Mouse (Mus musculus) thymus, postnatal 4 days (tissue): ENCODE measurements at regions not wholly inside any gene's neighbourhood (a gene's known extent, or its start where the extent isn't known, plus 50 kb on each side); places are given as distances from the start of the nearest gene placed in this dataset.

ENCODE experiments used
- DNase-seq: peaks from one replicate; pipeline ENCODE4 v3.0.0; 2021

DNA sequence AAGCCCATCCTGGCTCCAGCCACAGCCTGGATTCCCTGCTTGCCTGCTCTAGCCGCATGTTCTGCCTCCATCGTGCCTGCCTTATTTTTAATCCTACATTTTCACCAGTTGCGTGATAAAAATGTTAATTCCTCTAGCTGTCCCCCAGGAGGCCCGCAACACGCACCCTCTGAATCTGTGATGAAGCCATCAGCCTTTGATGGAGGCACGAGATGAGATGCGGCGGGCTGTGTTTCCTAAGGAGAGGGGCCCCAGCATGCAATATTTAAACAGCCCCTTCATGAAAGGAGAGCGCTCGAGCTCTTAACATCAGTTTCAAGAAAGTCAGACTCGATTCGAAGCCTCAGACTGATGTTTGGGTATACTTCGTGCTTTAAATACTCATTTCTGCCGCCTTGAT, 76.3 kb downstream of the Nptx2 start:
- DNase-seq: no peak

DNA sequence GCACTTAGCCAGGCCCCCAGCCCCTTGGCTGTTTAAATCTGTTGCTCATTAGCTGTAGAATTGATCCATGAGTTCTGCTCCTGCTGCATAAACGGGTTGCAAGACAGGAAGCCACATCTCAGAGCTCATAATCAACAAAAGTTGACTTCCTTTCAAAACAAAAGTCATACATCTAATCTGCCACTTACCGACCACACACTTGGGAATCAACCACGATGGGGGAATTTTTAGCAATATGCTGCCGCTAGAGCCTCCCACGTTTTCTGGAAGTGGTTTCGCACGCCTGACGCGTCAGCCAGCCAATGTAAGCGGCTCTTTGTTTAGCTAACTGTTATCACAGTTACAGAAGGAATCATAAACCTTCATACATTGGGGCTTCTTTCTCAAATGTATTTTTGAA, 77.7 kb downstream of the Nptx2 start:
- no peak for DNase-seq

DNA sequence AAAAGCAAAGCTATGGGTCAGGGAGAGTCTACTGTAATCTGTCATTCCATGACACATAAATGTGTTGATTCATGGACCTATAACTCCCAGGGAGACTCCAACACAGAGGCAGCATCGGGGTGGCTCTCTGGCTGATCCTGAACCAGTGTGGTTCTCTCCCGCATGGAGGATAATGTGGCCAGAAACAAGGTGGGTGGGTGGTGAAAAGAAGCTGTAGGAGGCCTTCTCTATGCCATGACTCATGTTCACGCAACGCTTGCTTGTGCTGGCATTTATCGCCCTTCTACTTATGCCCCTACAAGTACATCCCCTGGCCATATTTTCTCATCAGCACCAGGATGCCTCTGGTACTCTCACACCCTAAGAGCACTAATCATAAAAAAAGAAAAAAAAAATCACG, 86.6 kb downstream of the Nptx2 start:
- no peak for DNase-seq

DNA sequence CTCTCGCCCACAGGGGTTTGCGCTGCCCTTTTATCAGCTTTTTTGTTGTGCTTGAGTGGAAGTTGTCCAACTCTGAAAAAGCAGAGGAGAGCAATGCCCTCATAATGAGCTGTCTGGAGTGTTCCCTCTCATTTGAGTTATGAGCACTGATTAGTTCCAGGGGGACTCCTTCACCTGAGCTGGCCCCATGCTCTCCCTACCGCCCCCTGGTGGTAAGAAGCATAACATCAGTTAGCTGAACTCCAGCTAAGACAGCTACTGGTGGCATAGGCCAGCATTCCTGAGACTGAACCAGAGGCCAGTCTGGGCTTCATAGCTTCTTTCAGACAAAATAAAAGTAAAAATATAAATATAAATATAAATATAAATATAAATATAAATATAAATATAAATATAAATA, 92.9 kb downstream of the Nptx2 start:
- peak; percentile 18 for DNase-seq

DNA sequence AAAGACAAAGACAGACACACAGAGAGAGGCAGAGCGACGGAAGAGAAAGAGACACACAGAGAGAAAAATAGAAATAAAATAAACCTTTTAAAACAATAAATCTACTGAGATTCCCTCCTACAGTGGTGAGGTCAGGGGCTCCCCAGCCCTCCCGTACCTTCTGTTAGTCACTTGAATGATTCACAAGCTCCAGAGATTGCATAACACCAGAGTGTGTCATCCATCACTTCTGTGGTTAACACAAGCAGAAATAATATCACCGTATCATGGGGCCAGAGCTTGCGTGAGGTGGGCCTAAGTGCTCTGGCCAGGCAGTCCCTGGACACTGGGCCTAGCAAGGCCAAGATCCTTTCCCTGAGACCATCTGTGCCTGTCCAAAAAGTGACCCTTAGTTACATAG, 93.9 kb downstream of the Nptx2 start:
- no peak for DNase-seq

DNA sequence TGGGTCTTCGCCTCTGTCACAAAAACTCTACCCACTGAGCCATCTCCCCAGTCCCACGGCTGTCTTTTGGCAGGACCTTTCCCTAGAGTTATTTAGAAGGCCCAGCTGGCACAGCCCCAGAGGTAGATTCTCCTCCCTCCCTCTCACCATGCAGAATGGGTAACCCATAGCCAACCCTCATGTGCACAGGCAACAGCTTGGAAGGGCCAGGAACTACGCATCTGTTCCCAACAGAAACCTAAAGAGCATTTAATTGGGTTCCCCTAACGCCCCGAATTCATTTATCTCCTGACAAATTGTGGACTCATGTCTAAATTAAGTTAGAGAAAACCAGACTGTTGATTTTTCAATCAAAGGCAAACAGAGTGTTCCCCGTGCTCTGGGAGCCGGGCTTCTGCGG, 97.1 kb downstream of the Nptx2 start:
- no peak for DNase-seq

DNA sequence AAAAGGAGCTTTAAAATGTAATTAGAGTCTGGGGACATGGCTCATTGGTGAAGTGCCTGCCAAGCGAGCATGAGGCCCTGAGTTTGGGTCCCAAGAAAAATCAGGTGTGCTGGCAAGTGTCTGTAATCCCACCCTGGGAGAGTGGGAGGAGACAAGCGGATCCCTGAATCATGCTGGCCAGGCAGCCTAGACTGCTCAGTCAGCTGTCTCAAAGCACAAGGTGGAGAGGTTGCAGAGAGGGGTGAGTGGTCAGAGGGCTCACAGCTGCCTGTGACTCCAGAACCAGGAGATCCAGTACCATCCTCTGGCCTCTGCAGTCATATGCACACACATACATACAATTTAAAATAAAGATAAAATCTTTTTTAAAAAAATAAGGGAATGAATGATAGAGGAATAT, 97.7 kb downstream of the Nptx2 start:
- DNase-seq: no peak

DNA sequence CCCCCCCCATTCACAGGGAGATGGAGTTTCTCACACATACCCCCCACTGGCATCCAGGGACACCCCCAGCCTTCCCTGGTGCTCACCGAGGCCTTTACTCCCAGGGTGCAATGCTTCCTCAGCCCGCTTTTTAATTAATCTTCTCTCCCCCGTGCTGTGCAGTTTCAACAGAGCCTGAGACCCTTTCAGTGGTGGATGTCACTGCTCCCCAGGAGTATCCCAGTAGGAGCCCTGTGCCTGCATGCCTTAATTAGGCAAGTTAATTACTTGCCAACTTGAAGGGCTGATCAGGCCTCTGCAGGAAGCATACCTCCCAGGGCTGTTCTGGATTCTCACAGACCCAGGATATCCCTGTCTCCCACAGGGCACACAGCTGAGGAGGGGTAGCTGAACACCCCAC, 99.7 kb downstream of the Nptx2 start:
- no peak for DNase-seq

DNA sequence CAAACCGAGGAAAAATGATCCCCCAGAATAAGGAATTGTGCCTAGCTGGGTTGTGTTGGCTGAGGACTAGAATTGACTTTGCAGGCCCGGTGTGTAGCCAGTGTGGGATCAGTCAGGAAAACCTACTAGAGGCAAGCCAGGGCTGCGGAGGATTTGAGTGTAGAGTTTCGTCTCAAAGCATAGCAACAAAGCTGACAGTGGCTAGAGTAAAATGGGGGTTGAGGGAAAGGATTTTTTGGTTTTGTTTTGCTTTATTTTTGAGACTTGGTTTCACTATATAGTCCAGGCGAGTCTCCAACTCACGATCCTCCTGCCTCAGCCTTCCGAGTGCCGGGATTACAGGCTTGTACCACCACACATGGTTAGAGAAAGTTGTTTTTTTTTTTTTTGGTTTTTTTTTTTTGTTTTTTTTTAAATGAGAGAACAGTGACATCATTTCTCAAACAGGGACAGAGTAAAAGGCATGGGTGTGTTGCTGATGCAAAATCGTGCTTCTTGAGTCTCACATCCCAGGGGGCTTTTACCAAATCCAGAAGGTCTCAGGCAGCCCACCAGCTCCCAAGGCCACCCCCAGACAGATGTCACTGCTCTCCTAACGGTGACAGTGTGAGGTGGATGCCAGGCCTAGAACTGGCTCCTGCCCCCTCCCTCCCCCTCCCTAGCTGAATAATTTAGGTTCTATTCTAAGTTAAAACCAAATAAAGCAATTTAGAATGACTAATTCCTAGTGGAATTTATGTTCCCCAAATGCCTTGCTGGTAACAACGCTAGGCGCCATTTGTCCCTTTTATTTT, 101.8 kb downstream of the Nptx2 start:
- DNase-seq: no peak

DNA sequence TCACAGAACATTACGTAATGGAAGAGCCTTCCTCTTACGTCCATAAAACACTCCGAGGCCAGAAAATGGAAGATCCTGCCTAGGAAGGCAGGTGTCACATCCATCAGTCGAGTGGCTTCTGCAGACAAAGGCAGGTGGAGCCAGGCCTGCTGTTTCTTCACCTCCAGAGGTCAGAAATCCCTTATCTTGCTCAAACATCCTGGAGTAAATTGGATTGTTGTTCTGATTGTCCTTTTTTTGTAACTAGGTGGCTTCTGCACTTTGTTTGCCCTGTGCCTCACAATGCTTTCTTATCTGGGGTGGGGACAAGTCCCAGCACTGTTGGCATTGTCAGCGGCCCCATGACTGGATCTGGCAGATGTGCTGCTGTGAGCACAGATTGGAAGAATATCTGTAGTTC, 106.5 kb downstream of the Nptx2 start:
- no peak for DNase-seq

DNA sequence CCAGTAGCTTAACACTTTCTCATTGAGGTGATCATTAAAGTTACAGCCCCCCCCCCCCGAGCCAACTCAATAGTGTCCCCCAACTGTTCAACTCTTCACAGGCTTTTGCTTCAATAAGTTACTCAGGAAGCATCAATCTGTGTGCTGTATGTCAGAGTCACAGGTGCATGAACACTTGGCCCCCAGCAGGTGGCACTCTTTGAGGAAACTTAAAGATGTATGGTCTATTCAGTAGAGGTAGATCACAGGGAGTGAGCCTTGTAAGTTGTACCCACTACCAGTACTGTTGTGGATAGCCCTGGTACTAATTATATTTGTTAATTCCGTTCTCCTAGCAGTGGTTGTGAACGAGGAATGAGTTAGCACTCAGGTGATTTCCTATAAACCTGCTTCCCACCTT, 99.6 kb downstream of the Tmem130 start:
- DNase-seq: no peak

DNA sequence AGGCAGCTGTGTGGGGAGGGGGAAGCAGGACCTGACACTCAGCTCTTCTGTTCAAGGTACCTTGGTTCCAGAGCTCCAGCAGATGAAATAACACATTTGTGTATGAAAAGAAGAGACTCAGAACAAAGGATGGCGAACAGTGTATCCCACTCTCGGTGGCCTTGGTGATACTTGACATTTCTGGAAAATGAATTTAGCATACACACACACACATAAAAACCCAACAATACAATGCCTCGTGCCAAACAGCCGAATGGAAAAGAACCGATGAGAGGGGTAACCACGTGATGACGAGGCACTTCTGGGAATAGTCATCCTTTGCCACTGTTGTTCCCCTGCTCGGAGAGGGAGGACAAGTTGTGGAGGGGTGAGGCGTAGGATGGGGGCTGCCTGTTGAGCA, 97.6 kb downstream of the Tmem130 start:
- no peak for DNase-seq

DNA sequence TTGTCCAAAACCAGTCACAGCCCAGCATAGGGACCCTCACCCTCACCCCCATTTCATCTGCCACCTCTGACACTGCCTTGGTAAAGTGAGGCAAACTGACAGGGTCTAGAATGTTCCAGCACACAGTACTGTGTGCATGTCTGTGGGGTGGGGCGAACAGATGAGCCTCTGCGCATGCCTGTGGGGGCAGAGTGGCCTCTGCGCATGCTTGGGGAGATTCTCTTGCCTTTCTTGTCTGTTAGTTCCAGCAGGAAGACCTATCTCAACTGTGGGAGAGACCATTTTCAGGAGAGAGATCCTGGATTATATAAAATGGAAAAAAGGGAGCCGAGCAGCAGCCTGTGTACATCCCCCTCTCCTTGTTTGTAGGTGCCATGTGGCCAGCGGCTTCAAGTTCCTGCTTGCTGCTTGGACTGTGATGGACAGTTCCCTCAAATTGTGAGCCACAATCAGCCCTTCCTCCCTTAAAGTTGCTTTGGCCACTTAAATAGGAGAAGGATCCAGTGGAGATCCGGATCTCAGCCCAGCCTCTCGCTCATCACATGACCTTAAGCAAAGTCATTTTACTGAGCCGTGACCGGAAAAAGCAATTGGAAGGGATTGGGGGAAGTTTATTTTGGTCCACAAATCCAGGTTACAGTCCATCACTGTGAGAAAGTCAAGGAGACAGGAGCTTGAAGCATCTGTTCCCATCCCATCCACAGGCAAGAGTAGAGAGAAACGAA, 96.9 kb downstream of the Tmem130 start:
- no peak for DNase-seq

DNA sequence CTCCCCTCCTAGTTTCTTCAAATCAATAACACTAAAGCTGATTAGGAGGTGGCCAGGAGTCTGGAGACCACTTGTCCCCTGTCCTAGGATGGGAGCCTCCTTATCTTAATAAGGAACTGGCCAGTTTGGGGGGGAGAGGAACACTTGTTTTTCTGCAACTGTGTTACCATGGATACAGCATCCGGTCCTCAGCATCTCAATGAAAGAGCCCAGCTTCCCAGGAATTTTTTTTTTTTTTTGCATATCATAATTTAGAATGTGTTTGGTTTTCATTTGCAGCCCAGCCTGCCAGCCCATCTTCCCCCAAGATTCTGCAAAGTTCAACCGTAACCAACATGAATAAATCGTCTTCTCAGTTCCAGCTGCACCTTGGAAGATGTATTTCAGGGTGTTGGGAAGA, 93.6 kb downstream of the Tmem130 start:
- DNase-seq: no peak

DNA sequence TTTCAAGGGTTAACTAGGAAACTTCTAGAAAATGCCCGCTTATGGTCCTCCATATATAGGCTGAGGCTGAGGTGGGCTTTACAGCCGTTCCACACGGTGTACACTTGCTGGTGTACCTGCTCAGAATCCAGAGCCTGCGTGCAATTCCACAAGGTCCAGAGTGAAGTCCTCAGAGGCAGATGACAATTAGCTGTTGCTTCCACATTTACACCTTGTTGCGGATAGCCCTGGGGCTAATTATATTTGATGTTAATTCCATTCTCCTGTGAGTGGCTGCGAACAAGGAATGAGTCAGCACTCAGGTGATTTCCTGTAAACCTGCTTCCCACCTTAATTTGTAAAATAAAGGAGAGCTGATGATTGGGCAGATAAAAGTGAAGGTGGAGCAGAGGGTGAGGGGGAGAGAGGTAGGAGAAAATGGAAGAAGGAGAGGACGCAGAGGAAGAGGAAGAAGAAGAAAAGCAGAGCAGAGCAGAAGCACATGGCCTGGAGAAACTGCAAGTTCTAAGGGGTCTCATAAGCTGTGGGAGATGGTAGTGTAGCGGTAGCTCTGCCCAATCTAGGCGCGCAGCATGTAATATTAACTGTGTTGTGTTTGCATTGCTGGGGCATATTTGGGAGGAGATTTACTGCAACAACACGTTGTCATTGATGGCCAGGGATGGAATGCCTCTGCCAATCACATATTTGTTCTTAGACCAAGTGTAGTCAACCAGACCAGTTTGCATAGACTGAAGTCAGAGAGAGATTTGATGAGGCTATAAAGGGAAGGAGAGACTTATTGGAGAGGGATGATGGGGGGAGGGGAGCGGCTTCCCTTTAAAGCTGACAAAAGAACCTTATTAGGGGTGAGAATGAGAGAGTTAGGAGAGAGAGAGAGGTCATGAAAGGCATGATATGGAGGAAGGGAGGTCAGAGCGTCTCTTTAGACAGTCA, 82.5 kb downstream of the Tmem130 start:
- DNase-seq: no peak

DNA sequence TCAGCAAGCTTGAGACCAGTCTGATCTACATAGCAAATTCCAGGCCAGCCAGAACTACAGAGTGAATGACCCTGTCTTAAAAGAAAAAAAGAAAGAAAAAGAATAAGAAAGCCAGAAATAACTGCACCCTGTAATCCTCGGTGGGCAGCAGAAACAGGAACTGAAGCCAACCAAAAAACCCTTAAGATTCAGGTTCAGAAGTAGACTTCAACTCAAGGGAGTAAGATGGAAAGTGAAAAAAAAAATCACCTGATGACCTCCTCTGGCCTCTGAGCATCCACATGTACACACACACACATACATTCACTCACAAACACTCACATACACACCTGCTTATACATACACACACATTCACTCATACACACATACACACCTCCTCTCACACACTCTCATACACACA, 77.4 kb downstream of the Tmem130 start:
- no peak for DNase-seq
